Mouse (Mus musculus) central nervous system, embryonic 18 days (tissue): ENCODE data around the gene Olfr33. TPM values are rescaled to one million over a fixed set of nuclear protein-coding genes. Genes with fewer than 3 reads are reported as not detected.

Experiments
- polyA plus RNA-seq: library from polyadenylated mRNA; depleted of rRNA; stranded (reverse); fragments of >200 nt; gene quantifications from 2 replicates; pipeline ENCODE4 v1.2.3, GENCODE M21; 2012; rRNA removed

Gene Olfr33
- polyA plus RNA-seq, result not detected in 2 replicates

GRCm38 (mm10) chr7:102718970-102719369 lies at the start of gene Olfr33:
Gene Olfr33, minus strand, starts transcription at chr7:102719070.

GRCm38 (mm10) chr7:102759266-102759665 lies 40.4 kb upstream of the Olfr33 start, which contains the start of the genes Olfr560 and Olfr78:
Gene Olfr560, minus strand, starts transcription at chr7:102759366.
Gene Olfr78, minus strand, starts transcription at chr7:102759471.

GRCm38 (mm10) chr7:102727391-102727790 lies 8.5 kb upstream of the Olfr33 start, which contains the start of gene Olfr559:
Gene Olfr559, minus strand, starts transcription at chr7:102727491.

GRCm38 (mm10) chr7:102701915-102702314 lies 17.0 kb downstream of the Olfr33 start, which contains the start of gene Olfr558:
Gene Olfr558, plus strand, starts transcription at chr7:102702215.

GRCm38 (mm10) chr7:102695358-102696125 lies 23.3 kb downstream of the Olfr33 start, which contains the start of gene Olfr557:
Gene Olfr557, plus strand, starts transcription at chr7:102695910.

GRCm38 (mm10) chr7:102686944-102687501 lies 31.8 kb downstream of the Olfr33 start, which contains the start of gene Trim68:
Gene Trim68, minus strand, starts transcription at chr7:102687327.

GRCm38 (mm10) chr7:102664599-102664998 lies 54.3 kb downstream of the Olfr33 start, which contains the start of gene Olfr556:
Gene Olfr556, plus strand, starts transcription at chr7:102664899.

Other genes starting within 250 kb of the Olfr33 start
- gene Olfr543, start 237.4 kb downstream of the Olfr33 start, polyA plus RNA-seq, result not detected in 2 replicates
- not detected in 2 replicates for gene Olfr544, start 230.8 kb downstream of the Olfr33 start, polyA plus RNA-seq
- gene Olfr545, start 219.5 kb downstream of the Olfr33 start, polyA plus RNA-seq, result 0.05 TPM in 1 of 2 replicates, not detected in the other
- gene Olfr547, start 184.3 kb downstream of the Olfr33 start, polyA plus RNA-seq, result not detected in 2 replicates
- gene Olfr548-ps1, start 178.2 kb downstream of the Olfr33 start, polyA plus RNA-seq, result not detected in 2 replicates
- gene Olfr549, start 169.2 kb downstream of the Olfr33 start, polyA plus RNA-seq, result not detected in 2 replicates
- gene Trim21, start 153.6 kb downstream of the Olfr33 start, polyA plus RNA-seq, result 1.8 and 2.0 TPM in 2 replicates
- gene Olfr550, start 147.6 kb downstream of the Olfr33 start, polyA plus RNA-seq, result not detected in 2 replicates
- gene Olfr551, start 127.2 kb downstream of the Olfr33 start, polyA plus RNA-seq, result not detected in 2 replicates
- gene Olfr552, start 121.3 kb downstream of the Olfr33 start, polyA plus RNA-seq, result not detected in 2 replicates
- not detected in 2 replicates for gene Olfr553, start 100.9 kb downstream of the Olfr33 start, polyA plus RNA-seq
- not detected in 2 replicates for gene Olfr554, start 80.6 kb downstream of the Olfr33 start, polyA plus RNA-seq
- gene Olfr555, start 60.2 kb downstream of the Olfr33 start, polyA plus RNA-seq, result not detected in 2 replicates
- not detected in 2 replicates for gene Olfr556, start 54.2 kb downstream of the Olfr33 start, polyA plus RNA-seq
- 13.5 and 14.2 TPM in 2 replicates for gene Trim68, start 31.7 kb downstream of the Olfr33 start, polyA plus RNA-seq
- gene Olfr557, start 23.2 kb downstream of the Olfr33 start, polyA plus RNA-seq, result not detected in 2 replicates
- 0.05 and 0.15 TPM in 2 replicates for gene Olfr558, start 16.9 kb downstream of the Olfr33 start, polyA plus RNA-seq
- not detected in 2 replicates for gene Olfr559, start 8.4 kb upstream of the Olfr33 start, polyA plus RNA-seq
- not detected in 2 replicates for gene Olfr560, start 40.3 kb upstream of the Olfr33 start, polyA plus RNA-seq
- gene Olfr78, start 40.4 kb upstream of the Olfr33 start, polyA plus RNA-seq, result 0.13 and 0.17 TPM in 2 replicates
- gene Olfr561, start 52.2 kb upstream of the Olfr33 start, polyA plus RNA-seq, result not detected in 2 replicates
- gene Olfr564, start 84.4 kb upstream of the Olfr33 start, polyA plus RNA-seq, result not detected in 2 replicates
- not detected in 2 replicates for gene Olfr566, start 139.7 kb upstream of the Olfr33 start, polyA plus RNA-seq
- gene Olfr568, start 158.1 kb upstream of the Olfr33 start, polyA plus RNA-seq, result not detected in 2 replicates
- gene Olfr569, start 171.8 kb upstream of the Olfr33 start, polyA plus RNA-seq, result not detected in 2 replicates
- gene Olfr570, start 175.5 kb upstream of the Olfr33 start, polyA plus RNA-seq, result 0.05 TPM in 1 of 2 replicates, not detected in the other
- not detected in 2 replicates for gene Olfr571, start 198.5 kb upstream of the Olfr33 start, polyA plus RNA-seq
- gene Olfr572, start 205.3 kb upstream of the Olfr33 start, polyA plus RNA-seq, result not detected in 2 replicates
- not detected in 2 replicates for gene Olfr573-ps1, start 223.5 kb upstream of the Olfr33 start, polyA plus RNA-seq
- not detected in 2 replicates for gene Olfr574, start 229.4 kb upstream of the Olfr33 start, polyA plus RNA-seq
- not detected in 2 replicates for gene Olfr575, start 239.7 kb upstream of the Olfr33 start, polyA plus RNA-seq
- not detected in 2 replicates for gene Olfr576, start 243.6 kb upstream of the Olfr33 start, polyA plus RNA-seq